Mouse (Mus musculus): Measurements from ENCODE around the gene Acadvl.

- TF ChIP-seq POLR2A (IDR thresholded peaks at IDR 0.05; ENCODE audit: low read depth, low read length), result no peak
- TF ChIP-seq CTCF (conservative IDR thresholded peaks at IDR 0.05; ENCODE audit: insufficient read depth, insufficient read length, low read depth, low read length), result no peak
Observed at GRCm38 (mm10) chr11:70040184-70040583, 25.0 kb upstream of the Acadvl start.

Measured in kidney, adult 2 months (tissue).